Mouse (Mus musculus): ENCODE measurements around the gene Csnk1e.
A peak's percentile ranks its signal among the peaks of the same experiment; 100 is the strongest.

Csnk1e gene

DNA sequence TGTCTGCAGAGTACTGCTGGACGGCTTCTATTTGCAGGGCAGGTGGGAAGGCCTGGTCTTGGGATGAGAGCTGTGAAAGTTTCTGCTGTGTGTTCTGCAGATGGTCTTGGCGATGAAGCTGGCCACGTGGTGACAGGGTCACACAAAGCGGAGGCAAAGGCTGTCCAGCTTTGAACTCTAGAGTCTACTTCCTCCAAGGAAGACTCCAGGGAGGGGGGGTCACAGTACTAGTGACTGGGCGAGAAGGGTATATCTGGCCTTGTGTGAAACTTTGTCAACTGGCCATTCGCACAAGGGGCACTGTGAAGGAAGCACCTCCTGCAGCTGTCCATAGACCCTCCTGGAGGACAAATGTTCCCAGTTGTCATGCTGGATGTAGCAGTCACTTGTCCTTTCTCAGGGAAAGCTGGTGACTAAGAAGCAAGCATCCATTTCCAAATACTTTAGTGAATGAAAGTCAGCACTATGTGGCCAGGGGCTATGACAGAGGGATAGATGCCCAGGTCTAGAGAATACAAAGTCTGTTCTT lies 32.6 kb downstream of the Csnk1e start:
- DNase-seq (ENCODE audit: low spot score) = no peak

DNA sequence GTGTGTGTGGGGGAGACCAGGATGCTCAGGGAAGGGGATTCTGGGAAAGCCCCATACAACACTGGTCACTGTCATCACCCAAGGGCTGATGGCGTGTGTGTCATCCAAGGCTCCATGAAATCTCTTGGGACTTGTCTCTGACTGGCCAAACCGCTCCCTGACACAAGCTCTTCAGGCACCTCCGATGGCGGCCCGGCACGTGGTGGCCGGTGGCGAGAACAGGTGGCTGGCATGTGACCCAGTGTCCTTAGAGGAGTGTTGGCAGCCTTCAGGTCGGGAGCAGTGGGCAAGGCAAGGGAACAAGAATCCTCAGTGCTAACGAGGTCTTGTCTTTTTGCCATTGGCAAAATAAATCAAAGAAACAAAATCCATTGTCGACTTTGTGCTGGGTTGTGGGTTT lies 36.7 kb downstream of the Csnk1e start:
- no peak for DNase-seq (ENCODE audit: low spot score)

DNA sequence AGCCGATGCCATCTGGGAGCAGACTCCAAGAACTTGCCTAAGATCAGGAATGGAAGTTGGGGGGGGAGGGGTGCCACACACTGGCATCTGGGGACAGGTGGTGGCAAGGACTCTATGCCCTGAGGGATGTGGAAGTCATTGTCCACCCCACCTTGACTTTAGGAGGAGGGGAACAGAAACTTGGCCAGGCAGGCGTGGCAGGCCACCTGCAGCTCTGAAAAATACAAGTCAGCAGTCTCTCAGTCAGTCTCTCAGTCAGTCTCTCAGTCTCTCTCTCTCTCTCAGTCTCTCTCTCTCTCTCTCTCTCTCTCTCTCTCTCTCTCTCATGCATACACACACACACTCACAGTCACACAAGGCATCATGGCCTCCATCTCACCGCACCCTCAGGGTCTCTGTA lies 37.1 kb downstream of the Csnk1e start:
- DNase-seq (ENCODE audit: low spot score) = no peak

DNA sequence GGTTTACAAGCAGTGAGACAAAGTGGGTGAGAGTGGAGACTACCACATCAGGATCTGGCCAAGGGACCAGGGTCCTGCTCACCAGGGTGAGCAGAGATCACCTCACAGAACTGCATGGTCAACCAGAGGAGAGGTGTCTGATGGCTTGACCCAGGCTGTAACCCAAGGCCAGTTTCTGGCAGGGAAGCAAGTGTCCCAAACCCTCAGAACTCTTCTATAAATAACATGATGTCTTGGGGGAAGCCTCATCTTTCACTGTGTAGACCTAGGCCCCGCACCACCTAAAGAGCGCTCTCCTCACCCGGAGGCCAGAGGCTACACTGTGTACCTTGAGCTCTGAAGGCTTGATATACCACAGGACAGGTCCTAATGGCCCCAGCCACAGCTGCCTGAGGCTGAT lies 38.0 kb downstream of the Csnk1e start:
- DNase-seq (ENCODE audit: low spot score) = no peak

DNA sequence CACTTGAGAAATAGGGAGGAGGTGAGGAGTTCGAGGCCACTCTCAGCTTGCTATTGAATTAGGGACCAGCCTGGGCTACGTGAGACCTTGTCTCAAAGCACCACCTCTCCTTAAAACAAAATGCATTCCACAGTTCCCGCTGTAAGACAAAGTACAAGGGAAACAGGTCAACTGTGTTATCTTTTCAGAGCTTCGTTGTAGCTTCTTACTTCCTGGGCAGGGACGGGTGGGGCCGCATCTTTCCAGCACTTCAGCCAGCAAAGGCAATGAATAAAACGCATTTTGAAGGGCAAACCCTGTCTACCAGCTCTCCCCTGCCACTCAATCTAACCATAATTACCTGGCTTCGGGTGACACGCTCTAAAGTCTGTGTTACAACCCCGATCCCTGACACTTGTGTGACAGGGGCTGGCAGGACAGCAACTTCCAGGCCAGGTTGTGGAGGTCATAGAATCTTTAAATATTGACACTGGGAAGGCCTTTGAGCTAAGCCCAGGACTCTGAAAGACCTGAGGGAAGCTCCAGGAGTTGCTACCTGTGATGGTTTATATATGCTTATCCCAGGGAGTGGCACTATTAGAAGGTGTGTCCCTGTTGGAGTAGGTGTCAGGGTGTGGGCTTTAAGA lies 38.8 kb downstream of the Csnk1e start:
- no peak for DNase-seq (ENCODE audit: low spot score)

DNA sequence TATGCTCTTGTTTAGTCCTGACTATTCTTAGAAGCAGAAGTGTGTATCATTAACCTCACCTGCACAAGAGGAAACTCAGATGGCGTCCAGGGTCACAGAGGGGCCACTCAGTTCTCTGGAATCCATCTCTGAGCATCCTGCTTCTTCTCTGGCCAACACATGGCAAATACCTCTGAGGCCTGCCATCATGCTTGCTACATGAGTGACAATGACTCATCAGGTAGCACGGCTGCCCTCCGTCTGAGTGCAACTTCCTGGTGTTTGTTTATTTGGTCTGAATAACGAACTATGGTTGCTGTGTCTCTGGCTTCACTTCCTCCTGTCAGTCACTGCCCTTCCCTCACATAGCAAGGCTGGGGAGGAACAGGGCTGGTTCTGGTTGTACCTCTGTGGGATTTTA lies 40.9 kb downstream of the Csnk1e start:
- DNase-seq (ENCODE audit: low spot score) = no peak

DNA sequence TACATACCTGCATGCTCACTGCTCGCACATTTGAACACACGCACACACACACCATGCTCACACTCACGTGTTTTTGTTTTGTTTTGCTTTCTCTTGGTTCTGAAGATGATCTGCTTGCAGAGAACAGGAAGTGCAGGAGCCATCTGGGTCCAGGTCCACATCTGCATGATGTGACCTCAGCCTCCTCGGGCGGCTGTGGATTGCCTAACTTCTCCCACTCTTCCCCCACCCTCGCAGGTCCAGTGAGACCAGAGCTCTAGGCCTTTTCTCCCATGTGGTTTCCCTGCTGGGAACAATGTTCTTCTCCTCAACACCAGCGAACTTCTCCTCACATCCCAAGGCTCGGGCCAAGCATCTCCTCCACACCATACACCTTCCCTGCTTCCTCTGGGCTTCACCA lies 41.6 kb downstream of the Csnk1e start:
- no peak for DNase-seq (ENCODE audit: low spot score)

DNA sequence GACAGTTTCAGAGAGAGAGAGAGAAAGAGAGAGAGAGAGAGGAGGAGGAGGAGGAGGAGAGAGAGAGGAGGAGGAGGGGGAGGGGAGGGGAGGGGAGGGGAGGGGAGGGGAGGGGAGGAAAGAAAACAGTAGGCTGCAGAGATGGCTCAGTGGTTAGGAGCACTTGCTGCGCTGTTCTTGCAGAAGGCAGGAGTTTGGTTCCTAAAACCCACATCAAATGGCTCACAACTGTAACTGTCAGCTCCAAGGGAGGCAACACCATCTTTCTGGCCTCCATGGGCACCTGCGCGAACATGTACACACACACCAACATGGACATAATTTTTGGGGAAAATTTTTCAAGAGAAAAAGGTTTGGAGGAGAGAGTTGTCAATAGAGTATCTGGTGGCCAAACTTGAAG lies 42.2 kb downstream of the Csnk1e start:
- no peak for DNase-seq (ENCODE audit: low spot score)

DNA sequence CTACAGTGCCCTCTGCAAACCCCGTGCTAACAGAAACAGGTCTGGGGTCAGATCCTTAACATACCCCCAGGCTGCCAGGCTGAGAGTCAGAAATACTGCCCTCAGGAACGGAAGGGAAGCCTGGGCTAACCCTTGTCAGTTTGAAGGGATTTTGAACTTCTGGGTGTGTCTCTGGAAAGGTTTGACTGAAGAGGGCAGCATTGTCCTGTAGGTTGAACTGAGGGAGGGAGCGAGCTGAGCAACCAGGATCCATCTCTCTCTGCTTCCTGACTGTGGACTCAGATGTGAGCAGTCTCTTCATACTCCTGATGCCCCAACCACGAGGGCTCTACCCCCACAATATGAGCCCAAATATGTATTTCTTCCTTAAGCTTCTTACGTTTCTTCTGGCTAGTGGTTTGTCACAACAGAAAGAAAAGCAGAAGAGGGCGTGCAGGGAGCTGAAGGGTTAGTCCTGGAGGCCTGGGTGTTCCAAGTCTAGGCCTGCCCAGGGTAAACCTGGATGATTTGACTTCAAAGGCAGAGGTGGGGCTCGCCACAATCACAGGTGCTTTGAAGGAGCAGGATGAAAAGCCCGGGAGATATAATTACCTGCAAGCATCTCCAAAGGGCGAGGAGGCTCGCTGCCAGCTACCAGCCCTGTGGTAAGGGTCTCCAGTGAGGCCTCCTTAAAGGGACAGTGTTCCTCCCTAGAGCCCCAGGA lies 43.9 kb downstream of the Csnk1e start:
- DNase-seq (ENCODE audit: low spot score) = no peak

DNA sequence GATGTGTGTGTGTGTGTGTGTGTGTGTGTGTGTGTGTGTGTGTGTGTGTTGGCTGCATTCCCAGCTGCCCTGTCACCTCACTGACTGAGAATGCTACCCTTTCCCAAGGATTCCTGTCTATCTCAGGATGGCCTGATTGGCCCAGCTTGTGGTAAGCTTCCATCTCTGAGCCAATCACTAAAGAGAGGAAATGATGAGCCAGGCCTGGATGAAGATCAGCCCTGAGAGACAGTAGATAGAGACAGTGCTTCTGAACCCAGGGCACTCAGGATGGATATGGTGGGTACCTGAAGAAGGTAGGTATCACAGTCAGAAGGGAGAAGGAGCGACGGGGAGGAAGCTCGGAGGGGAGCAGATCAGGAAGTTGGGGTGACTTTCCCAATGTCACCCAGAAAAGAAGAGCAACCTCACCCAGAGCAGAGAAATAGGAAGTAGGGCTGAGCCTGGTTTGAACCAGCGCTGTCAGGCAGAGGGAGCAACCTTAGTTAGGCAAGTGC lies 46.2 kb downstream of the Csnk1e start:
- no peak for DNase-seq (ENCODE audit: low spot score)

DNA sequence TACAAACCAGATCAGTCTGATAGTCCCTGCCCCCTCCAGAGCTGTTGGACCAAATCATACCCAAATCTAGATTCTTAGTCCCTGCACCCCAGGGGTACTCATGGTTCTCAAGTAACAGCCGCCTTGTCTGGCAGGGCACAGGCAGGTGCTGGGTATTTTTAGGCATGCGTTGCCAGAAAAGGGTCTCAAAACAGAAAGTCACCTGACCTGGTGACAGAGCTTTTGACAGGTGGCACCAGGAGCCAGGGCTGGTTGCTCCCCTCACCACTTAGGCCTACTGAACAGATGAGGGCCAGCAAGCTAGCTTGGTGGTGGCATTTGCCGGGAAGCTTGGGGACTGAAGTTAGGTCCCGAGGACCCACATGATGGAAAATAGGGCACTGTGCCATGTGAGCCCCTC lies 48.8 kb downstream of the Csnk1e start:
- DNase-seq (ENCODE audit: low spot score) = no peak

DNA sequence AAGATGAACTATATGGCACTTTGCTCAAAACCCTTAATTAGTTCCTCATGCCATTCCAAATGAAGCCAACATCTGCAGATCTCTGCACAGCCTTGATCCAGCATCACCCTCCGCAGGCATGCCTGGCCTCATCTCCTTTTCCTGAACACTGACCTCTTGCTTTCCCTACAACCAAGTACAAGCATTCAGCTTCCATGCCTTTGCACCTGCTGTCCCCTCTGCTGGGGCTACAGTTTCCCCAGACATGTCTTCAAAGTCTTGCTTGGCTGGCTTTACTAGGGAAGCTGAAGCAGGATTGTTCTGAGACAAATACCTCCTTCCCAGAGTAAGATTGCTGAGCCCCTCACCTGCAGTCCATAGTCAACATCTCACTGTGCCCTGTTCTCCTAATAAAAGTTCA lies 51.1 kb downstream of the Csnk1e start:
- no peak for DNase-seq (ENCODE audit: low spot score)

DNA sequence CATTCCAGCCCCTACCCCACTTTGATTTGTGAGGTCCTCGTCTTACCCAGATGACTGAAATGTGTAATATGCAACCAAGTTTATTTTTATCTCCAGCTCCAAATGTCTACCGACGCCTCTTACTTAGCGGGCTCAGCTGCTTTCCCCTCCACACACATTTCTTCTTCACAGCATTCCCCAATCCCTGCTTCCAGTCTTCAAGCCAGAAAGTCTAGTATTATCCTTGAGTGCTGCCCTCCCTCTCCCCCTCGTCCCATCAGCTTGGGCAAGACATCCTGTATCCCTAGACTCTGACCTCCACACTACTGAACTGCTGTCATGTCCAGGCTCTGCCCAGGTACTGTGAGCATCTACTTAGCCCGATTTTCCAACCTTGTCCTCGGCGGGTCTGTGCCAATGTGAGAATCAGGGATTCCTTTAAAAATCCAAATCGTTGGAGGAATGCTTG lies 51.6 kb downstream of the Csnk1e start:
- DNase-seq (ENCODE audit: low spot score) = no peak

DNA sequence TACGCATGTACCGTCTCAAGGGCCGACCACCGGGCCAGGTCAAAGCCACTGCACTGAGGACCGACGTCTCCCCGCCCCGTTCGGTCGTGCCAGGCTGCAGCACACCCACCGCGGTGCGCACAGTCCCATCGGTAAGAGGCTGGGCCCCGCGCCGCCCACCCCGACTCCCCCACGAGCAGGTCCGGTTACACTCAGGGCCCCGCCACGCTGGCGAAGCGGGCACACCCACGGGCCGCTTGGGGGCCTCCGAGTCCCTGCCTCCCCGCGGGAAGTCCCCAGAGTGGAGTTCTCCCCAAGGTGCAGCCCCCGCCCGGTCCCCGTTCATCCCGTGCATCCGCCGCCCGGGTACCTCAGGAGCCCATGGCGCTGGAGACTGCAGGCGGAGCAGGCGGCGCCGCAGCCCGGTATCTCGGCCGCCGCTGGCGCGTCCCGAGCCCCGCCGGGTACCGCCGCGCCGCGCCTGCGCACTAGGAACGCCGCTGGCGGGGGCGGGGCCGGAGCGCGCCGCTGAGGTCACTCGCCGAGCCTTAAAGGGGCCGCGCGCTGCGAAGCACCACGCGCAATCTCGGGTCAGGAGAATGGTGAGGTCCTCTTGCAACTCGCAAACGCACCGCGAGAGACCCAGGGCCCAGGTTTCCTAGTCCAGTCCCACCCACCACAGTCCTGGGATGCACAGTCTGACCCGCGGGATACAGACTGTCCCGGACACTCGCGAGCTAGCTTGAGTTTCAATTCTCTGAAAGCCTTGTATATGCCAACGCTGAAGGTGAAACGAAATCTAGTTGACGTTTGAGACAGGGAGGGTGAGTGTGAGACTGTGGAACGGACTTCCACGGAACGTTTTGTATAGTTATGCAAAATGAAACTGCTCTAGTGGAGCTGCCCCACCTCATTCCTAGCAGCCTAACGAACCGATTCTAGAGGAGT lies 52.3 kb downstream of the Csnk1e start, which contains the start of gene Tmem184b:
Gene Tmem184b (minus strand): TSS at position 734 of the 927 bp plus-strand sequence.
- DNase-seq (ENCODE audit: low spot score) = peak; percentile 83

DNA sequence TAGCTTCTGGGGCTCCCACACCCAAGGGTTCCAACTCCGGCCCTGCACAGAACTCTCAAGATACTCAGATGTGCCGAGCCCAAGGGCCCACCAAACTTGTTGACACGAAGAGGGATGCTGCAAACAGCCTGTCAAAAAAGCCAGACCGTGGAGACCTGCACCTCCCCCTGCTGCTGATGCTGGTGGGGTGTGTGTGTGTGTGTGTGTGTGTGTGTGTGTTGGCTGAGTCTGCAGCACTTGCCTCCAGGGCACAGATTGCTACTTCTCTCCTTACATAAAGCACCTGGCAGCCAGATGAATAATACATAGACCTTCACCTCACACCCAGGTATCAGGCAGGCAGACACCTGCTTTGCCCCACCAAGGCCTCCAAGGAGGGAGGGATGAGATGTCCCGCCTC lies 53.2 kb downstream of the Csnk1e start:
- no peak for DNase-seq (ENCODE audit: low spot score)

DNA sequence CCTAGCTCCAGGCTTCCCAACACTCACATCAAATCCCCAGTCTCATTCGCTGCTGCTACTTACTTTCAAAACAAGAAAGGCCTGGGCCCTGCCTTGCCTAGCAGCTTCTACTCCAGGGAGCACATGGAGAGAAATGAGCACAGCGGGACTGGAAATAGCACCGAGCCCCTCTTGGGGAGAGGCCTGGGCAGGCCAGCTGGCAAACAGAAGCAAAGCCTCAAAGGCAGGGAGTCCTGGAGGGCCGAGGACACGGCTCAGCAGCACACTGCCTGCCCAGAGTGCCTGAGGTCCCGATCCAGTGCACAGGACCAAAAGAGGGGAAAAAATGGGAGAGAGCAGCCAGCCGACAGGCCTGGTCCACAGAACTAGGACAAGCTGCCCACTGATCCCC lies 54.4 kb downstream of the Csnk1e start:
- DNase-seq (ENCODE audit: low spot score) = no peak

DNA sequence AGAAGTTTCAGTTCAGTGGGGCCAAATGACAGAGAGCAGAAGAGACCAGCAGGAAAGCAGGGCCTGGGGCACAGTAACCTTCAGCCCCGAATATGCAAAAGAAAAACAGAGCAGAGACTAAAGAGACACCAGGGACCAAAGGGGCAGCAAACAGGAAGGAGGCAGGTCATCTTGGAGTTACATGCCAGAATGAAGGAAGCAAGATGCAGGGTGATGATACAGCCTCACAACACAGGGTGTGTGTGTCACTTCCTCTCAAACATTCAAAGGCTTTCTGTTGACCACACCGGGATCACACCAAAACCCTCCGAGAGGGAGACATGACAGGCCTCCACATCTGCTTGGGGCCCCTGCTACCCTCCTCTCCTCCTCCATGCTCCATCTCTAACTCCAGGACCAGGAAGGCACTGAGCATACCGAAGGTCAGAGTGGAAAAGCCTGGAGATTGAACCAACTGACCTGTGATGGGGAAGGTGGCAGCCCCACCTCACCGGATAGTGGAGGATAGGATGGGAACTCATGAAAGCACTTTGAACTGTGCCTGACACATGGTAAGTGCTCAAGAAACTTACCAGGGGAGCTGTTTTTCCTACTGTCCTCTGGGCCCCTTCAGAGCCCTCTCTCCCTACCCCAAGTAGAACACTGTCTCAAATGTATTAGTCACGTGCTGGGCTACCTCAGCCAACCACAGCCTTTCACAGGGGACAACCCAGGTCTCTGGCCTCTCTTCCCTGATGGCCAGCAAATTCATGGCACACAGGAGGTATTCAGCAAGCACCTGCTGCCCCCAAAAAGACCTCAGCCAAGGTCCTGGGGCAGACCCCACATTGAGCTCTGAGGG lies 55.0 kb downstream of the Csnk1e start:
- no peak for DNase-seq (ENCODE audit: low spot score)

DNA sequence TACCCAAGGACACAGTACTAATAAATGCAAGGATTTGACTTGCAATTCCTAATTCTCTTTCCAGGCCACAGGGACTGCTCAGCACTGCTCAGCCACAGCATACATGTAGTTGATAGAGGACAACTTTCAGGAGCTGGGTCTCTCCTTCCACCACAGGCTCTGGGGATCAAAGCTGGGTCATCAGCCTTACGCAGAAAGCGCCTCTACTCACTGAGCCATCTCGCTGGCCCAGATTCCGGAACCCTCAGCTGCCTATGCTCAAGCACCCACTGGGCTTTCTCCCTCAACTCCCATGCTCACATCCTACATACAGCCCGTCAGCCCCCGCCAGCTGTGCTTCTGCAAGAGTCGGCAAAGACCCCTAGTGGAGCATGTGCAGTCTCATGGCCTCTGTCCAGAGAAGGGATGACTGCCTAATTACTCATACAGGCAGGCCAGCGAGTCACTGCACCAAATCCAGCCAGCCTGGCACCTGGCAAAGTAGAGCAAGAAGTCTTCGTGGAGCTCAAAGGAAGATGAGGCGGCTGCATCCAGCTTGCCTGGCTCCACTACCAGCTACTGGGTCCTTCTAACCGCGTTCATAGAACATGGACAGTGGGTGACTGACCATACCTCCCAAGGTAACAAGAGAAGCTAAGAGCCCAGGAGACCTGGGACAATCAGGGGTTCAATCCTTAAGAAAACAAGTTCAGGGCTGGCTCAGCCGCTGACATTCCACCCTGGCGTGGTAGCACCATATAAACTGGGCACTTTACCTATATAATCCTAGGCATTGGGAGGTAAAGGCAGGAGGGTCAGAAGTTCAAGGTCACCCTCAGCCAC lies 55.9 kb downstream of the Csnk1e start:
- no peak for DNase-seq (ENCODE audit: low spot score)

DNA sequence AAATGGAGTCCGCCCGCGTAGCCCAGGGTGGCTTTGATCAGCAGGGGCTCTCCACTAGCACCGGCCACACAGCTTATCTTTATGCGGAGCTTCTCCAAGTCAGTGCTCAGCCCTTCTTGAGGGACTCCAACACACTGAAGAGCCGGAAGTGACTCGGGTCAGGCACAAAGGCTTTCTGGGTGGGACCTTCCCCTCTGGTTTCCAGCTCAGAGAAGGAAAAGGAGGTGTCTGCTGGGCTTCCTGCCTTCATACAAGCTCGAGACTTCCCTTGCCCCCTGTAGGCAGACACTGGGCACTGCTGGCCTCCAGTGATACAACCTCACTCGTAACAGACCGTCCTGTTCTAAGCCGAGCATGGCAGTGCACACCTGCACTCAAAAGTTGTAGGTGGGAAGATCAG lies 58.6 kb downstream of the Csnk1e start:
- DNase-seq (ENCODE audit: low spot score) = no peak

DNA sequence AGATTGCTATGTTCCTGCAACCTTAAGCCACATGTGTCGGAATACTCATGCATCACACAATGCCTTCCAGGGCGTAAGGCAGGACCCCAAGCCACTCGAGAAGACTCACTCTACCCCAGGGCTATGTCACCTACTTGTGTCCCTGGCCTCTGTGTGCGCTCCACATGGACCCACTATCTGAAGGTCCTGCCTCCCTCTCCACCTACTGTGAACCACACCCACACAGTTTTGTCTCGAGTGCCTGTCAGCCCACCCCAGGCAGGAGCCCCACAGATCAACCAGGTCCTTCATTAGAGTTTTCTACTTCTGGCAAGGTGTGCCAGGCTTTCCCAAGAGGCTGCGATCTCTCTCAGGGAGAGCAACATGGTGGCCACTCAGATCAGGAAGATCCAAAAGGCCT lies 60.1 kb downstream of the Csnk1e start:
- no peak for DNase-seq (ENCODE audit: low spot score)

DNA sequence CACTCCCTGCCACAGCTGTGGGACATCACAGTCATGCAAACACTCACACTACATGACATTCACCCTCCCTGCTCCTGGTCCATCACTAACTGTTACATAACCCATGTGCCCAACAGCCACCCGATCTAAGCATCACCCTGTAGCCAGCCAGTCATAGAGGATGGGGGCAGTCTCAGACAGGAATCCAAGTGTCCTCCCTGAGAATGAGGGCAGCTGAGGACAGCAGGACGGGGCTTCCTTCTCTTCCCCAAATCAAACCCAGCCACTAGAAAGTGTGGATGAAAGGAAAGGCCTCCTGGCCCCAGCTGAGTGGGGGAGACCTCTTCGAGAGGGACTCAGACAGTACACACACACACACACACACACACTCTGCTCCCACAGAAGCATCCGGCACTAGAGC lies 60.5 kb downstream of the Csnk1e start:
- no peak for DNase-seq (ENCODE audit: low spot score)

All from urinary bladder, postnatal 25 days (tissue).